Mouse (Mus musculus): ENCODE results near the gene Cby3.

The Cby3 gene

GRCm38 (mm10) chr11:50388217-50388929 is 34.1 kb downstream of the Cby3 start:
- DNase-seq (ENCODE audit: low spot score in 2 of 2) = no peak

GRCm38 (mm10) chr11:50389011-50389410 is 34.7 kb downstream of the Cby3 start:
- no peak for DNase-seq (ENCODE audit: low spot score in 2 of 2)

GRCm38 (mm10) chr11:50389616-50390015 is 35.4 kb downstream of the Cby3 start:
- DNase-seq (ENCODE audit: low spot score in 2 of 2) = no peak

- no peak for DNase-seq (ENCODE audit: low spot score in 2 of 2)
Measured at GRCm38 (mm10) chr11:50391272-50391960, 37.2 kb downstream of the Cby3 start.

DNA sequence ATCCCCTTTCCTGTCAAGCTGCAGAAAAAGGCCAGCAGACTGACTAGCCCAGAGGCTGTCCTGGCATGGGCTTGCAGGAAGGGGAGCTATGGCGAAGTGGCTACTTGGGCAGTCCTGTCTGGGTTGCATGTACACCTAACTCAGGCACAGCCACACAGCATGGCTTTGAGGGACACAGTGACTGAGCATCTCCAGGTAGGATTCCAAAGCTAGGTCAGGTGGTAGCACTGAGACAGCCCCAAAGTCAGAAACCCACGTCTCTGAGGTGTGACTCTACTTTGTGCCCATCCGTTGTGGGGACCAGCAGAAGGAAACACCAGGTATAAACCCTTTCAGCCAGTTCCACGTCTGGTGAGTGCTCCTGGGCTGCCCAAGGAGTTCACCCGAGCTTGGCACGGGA is 39.0 kb downstream of the Cby3 start:
- no peak for DNase-seq (ENCODE audit: low spot score in 2 of 2)

DNA sequence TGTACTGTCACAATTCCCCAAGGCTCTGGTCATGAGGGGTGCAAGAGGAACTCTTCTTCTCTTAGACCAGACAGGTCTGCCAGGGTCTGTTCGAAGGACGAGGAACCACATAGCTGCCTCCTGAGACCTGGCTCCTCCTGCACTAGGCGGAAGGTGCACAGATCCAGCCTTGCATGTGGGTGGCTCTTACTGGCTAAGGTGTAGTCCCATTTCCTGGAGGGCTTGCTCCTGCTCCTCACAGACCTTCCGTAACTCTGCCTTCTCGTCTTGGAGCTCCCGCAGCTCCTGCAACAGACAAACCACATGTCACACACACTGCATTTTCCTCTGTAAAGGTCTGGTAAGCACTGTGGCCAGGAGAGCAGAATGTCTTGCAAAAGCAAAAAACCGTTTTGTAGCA is 40.5 kb downstream of the Cby3 start:
- DNase-seq (ENCODE audit: low spot score in 2 of 2) = no peak

GRCm38 (mm10) chr11:50396766-50397307 is 42.6 kb downstream of the Cby3 start:
- DNase-seq (ENCODE audit: low spot score in 2 of 2) = no peak

DNA sequence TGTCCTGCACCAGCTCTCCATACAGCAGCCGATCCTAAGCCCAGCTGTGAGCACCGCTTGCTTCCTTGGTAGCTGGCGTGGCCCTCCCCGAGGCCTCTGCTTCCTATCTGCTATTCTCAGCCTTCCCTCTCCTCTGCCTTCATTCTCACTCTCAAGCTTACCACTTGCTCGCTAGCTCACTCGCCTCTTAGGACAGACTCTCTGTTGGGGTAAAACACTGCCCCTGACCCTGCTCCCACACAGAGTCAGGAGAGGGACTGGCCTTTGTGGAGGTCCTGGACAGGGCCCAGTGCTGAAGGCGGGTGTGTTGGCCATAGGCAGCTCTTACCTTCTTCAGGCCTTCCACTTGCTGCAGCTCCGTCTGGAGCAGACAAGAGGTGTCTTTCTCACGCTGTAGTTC is 43.1 kb downstream of the Cby3 start:
- no peak for DNase-seq (ENCODE audit: low spot score in 2 of 2)

DNA sequence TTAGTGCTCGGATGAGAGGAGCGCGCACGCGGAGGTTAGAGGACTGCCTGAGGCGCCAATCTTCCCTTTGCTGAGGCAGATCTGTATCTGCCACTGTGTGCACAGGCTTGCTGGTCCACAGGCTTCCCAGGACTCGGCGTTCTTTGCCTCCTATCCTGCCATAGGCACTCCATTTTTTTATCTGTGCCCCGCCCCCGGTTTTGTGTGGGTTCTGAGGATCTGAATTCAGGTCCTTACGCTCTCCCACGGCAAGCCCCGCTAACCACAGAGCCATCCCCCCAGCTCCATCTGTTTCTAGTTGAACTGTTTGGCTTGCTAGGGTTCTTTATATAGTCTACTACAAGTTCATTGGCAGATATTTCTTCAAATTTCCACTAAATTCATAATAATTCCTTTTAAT is 44.5 kb downstream of the Cby3 start:
- DNase-seq (ENCODE audit: low spot score in 2 of 2) = no peak

DNA sequence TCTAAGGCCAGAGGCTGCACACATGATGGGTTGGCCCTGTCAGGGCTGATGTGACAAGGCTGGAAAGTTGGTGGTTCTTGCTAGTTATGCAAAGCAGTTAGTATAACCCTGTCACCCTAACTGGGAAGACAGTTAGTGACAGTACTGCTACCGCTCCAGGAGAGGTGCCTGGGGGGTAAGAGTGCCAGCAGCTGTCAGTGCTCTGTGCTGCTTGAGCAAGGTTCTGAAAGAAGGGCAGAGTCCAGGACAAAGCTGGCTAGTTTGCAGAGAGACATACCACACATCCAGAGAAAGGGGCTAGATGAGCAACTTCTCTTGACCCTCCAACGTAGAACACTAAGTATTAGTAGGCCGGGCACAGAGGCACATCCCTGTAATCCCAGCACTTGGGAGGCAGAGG is 48.2 kb downstream of the Cby3 start:
- DNase-seq (ENCODE audit: low spot score in 2 of 2) = no peak

GRCm38 (mm10) chr11:50403367-50404014 is 49.2 kb downstream of the Cby3 start:
- no peak for DNase-seq (ENCODE audit: low spot score in 2 of 2)

- DNase-seq (ENCODE audit: low spot score in 2 of 2) = no peak
Measured at GRCm38 (mm10) chr11:50407235-50407634, 53.0 kb downstream of the Cby3 start.

All from natural killer cell, adult 2 months (primary cell).